Mouse (Mus musculus): ENCODE measurements around the gene Asic3.

Asic3 gene

DNA sequence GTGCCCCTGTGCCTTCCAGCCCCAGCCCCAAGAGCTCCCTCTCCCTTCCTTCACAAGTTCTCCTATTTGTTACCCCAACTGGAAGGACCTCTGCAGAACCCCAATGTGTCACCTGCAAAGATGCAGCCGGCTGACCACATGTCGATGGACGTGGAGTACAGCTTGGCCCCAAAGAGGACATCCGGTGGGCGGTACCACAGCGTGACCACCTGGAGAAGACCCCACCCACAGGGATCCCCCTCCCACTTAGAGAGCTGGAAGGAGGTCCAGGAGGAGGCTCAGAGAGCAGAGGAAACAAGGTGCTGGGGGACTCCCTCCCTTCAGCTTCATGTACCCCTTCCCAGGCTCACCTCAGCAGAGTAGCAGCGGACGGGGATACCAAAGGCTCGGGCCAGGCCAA is 7.2 kb downstream of the Asic3 start:
- DNase-seq (ENCODE audit: low spot score in 2 of 2) = no peak

DNA sequence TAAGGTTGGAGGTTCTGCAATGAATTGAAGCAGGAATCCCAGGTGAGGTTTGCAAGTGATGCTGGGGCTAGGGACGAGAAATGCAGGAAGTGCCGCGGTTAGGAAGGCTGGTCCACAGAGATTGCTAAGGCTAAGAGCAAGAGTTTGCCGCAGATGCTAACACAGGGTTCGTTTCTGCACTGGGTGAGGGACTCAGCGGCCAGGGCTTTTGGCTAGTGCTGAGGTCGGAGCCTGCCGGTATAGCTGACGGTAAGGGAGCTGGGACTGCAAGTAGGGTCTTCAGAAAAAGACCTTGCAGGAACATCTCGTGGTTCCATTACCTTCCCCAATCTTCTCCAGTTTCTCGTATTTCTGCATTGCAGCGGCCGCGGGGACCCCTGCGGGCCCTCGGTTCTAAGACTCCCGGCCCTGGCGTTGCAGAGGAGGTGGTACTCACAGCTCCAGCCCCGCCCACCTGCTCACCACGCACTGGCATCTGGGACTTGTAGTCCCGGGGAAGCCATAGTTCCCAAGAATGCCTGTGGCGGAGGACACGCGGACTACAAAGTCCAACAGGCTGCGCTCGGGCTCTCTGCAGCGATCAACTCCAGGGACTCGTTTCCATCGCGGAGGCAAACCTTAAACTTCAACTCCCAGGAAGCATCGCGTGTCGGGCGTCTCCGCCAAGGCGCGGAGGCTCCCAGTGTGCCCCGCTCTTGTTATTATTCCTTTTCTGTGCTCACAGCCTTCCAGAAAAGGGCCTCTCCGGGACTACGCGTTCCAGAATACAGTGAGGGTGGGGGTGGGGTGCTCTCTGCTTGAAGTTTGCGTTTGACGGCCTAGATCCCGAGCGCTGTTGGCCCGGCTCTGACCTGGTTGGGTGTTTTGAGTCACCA is 10.2 kb downstream of the Asic3 start, which contains the start of the genes Cdk5 and Slc4a2:
Gene Cdk5 (minus strand): TSS at position 402 of the 875 bp plus-strand sequence.
Gene Slc4a2 (plus strand): TSS at position 709 of the 875 bp plus-strand sequence.
- peak; percentile 92 to 97 for DNase-seq (ENCODE audit: low spot score in 2 of 2)

DNA sequence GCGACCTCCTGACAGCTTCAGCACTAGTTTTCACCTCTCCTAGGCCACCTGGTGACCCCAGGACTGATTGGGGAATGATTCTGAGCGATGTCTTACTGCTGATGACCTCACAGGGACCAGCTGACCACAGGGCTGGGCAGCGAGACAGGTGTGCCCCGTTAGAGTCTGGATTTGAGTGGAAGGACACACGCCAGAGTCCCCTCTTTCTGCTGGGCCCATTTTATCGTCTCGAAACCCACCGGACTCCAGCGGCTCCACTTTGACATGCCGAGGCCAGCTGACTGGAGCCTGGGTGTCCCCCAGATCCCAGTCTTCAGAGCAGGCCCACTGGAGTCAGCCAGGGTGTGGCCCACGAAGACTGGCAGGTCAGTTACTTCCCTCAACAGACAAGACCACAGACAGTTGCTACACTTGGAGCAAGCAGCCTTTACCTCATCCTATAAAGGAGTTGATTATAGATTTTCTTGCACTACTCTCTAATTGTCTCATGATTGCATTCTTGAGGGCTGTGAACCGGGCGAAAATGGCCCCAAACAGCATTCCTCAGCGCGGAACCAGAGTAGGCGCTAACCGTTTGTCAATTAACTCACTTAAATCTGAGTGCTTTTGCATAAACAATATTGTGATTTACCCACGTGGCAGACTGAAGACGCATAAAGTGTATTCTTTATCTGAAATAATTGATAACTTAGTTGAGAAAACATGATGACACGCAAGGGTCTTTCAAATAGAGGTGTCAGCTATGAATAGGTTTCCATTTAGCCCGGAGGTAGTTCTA is 11.0 kb downstream of the Asic3 start:
- peak; percentile 58 to 68 for DNase-seq (ENCODE audit: low spot score in 2 of 2)

DNA sequence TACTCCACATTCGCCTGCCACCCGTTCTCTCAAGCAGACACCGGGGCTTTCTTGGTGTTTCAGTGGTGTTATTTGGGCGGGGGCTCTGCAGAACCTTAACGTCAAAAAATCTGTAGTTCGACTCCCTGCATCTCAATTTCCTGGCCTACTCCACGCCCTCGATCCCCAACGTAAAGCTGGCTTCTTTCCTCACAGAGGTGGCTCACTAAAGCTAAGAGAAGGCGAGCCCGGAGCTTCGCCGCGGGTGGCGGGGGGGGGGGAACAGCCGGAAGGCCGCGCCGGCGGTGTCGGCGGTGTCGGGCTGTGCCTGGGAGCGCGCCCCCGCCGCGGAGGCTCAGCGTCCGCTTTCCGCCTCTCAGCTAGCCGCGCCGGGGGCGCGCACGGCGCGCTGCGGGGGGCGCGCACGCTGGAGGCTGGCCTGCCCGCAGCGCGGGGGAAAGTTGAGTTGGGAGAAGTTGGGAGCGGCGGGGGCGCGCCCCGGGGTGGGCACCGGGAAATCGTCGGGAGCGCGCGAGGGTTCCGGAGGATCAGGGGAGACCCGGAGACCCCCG is 11.7 kb downstream of the Asic3 start:
- DNase-seq (ENCODE audit: low spot score in 2 of 2) = peak; percentile 63 to 89

DNA sequence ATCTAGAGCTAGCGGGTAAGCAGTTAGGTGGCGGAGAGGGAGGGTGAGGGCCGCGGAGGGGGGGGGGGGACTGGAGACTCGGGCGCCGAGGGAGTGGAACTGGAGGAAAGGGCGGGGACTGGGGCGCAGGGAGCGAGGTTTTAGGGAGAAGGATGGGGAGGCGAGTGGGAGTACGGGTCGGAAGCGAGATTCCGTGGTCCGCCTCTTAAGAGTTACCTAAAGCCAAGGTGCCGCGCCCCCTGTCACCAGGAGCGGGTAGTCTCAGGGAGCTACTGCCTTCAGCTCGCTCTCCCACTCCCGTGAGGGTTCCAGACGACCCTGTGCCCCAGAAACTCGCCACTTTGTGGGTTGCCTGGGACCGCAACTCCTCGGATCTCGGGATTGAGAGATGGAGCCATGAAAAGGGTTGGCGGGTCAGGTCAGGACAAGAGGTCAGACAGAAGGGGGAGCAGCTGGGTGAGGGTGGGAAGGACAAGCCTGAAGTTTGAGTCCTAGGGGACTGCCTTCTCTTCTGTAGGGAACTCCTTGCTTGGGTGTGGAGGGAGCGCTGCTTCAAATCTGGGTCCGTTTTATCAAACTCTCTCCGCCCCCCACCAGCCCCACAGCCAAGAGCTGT is 12.3 kb downstream of the Asic3 start:
- peak; percentile 70 to 73 for DNase-seq (ENCODE audit: low spot score in 2 of 2)

DNA sequence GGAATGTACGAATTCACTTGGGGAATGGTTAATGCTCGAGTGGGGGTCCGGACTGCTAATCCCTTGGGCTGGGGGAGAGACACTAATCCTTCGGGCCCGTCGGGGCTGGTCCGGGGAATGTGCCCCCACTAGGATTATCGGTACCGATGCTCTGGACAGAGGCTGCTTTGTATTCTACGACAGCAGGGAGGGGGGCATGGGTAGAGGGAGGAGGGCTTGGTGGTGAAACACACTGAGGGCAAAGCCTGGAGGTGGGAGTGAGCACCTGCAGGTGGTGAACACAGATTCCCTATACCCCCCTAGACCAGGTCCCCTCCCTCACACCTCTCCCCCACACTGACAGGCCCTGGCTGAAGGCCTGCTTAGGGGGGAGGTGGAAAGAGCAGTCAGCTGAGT is 12.8 kb downstream of the Asic3 start:
- no peak for DNase-seq (ENCODE audit: low spot score in 2 of 2)

DNA sequence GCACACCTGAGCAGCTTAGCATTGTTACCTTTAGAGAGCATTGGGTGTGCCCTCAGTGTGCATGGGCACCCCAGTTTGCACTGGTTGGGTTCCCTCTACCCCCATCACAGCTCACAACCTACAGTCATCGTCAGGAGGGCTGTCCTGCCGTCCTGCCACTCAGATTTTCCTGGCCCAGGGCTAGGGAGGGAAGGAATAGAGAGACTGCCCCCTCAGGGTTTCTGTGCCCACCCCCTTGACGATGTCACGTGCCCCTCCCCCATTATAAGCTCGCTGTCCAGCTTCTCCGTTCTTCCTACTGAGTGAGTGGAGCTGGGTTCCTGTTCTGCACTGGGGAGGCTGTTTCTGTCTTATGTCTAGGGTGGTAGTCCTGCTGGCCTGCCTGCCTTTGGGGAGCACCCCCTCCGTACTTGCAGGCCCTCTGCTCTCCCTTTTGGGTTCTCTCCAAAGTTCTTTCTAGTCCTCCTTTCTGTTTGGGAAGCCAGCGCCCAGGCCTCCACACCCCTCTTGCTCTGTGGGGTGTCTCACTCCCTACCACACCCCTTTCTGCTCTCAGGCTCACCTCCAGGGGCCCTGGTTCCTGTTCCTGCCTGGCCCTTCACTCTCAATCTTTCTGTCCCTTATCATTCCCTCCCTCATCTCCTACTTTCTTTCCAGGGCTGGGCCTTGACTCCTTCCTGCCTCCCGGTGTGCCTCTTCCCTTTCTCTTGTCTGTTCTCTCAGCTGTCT is 13.5 kb downstream of the Asic3 start:
- no peak for DNase-seq (ENCODE audit: low spot score in 2 of 2)

DNA sequence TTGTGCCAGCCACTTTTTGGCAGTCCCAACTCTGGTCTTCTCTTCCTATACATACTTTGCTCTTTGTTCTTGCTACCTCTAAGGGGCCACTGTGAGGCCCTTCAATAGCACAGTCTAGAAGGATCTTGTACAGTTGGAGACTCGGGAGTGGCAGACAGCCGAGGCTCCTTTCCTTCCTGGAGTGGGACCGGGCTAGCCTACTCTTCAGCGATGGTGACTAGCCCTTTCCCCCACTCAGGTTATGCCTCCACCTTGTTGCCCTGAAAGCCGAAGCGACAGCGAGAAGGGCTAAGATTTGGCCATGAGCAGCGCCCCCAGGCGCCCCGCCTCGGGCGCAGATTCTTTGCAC is 14.1 kb downstream of the Asic3 start:
- no peak for DNase-seq (ENCODE audit: low spot score in 2 of 2)

DNA sequence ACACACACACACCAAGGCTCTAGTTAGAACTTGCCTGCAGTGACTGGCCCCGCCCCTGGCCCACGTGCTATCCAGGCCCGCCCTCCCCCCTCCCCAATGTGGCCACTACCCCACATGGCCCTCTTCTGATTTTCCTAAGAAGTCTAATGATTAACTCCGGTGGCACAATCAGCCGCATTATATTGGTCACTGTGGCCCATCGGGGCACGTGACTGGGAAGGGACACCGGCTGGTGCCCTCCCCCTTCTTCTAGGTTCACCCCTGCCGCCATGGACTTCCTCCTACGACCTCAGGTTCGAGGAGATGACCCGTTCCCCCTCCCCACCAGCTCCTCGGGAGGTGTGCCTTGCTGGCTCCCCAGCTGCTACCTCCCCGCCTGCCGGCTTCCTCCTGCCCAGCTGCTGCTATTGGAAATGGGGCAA is 14.8 kb downstream of the Asic3 start:
- no peak for DNase-seq (ENCODE audit: low spot score in 2 of 2)

DNA sequence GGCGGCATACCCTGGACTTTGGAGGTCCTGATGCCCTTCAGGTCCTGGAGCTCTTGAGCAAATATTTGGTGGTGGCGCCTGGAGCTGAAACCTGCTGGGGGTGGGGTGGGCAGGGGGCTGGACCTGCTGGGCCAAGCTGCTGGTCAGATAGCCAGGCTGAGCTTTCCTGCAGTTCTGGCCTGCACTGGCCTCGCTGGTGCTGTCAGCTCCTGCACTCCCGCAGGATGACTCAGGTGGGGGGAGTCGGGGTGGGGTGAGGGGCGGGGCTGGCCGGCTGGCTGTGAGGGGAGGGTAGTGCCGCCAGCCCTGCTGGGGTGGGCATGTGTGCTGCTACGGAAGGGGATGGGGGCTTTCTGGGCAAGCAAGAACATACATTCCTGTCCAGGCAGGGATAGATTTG is 15.4 kb downstream of the Asic3 start:
- no peak for DNase-seq (ENCODE audit: low spot score in 2 of 2)

DNA sequence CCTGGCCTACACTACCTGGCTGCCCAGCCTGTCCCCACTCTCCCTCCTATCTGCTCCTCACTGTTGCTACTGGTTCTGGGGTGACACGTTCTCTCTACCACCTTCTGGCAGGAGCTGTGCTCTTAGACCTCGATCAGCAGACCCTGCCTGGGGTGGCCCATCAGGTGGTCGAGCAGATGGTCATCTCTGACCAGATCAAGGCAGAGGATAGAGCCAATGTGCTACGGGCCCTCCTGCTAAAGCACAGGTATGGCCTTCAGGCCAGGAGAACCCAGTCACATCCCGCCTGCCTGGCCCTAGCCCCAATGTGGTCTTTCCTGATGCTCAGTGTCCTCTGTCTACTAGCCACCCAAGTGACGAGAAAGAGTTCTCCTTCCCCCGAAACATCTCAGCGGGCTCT is 20.8 kb downstream of the Asic3 start:
- no peak for DNase-seq (ENCODE audit: low spot score in 2 of 2)

DNA sequence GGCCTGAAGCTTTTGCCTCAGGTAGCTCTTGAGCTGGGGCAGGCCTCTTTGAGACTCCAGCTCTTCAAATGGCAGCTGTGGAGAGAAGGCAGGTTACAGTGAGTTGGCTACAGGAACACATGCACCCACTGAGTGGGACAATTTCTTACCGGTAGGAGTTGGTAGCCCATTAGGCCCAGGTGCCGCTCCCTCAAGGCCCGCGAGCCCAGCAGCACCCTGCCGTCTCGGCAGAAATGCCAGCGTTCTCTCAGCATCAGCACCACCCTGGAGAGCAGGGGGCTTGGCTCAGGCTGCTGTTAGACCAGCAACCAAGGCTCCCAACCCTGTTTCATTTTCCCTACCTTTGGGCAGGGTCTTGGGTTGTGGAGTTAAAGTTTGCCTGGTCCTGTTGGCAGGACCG is 28.0 kb downstream of the Asic3 start:
- no peak for DNase-seq (ENCODE audit: low spot score in 2 of 2)

DNA sequence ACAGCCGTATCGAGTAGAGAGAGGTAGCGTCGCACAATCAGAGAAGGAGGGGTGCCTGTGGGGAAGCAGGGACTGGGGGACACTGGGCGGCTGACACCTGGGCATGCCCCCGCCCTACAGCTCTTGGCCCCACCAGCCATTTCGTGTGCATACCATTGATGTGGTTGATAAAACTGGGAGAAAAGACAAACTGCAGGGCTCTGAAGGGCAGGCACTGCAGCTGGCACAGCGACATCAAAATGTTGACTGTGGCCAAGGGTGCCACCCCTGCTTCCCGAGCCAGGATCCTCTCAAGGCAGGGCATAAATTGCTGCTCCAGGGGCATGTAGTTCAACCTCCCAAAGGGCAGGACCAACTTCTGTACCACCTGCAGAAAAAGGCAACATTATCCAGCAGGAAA is 28.8 kb downstream of the Asic3 start:
- DNase-seq (ENCODE audit: low spot score in 2 of 2) = no peak

DNA sequence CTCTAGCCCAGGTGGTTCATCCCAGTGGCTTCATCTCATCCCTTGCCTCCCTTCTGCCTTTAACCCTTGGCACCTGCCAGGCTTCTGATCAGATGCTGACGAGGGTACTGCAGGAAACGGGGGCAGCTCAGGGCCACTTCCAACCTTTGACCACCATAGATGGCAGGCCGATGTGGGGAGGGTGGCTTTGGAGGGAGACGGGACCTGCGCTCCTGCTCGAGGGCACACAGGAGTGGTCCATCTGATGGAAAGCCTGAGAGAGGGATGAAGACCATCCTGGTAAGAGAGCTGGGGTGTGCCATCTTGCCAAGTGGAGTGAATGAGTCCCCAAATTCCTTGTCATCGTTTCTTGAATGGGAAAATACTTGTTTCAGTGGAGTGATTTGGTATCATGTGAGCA is 30.0 kb downstream of the Asic3 start:
- no peak for DNase-seq (ENCODE audit: low spot score in 2 of 2)

DNA sequence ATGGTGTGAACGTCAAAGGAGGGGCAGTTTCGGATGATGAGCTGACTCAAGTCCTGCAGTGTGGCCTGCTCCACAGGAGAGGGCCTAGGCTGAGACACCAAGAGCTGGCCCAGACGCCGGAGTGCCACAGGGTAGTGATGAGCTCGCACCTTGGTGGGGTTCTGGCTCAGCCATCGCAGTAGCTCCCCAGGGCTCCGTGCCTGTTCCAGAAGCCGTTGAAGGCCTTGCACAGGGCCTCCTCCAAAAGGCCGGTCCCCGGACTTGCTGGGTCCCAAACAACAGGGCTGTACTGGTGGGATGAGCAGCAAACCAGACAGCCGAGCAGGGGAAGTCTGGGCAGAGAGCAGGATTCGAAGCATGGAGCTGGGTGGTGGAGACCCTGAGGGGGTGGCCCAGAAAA is 30.7 kb downstream of the Asic3 start:
- no peak for DNase-seq (ENCODE audit: low spot score in 2 of 2)

DNA sequence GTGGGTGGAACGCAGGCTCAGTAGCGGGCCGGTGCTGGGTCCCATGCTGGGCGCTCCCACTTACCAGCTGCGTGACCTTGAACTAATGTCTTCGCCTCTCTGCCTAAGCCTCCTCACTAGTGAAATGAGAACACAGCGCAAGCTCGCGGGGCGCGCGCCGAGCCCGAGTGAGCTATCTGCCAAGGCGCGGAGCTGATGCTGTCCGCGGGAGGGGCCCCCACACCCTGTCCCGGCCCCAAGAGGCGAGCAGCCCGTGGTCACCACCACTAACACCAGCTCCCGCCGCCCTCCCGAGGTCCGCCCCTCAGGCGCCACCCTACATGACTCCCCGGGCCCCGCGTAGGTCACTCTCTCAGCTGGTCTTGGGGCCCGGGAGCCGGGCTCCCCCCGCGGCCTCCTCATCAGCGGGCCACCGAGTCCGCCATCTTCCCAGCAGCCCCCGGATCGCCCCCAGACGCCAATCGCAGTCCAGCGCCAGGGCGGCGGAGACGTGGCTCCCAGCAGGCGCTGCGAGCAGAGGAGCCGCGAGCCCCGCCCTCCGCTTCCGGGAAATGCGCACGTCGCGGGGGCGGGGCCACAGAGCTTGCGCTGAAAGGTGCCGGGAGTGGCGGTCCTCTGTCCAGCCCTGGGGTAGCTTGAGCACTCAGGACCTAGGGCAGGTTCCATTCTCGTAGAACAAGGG is 31.7 kb downstream of the Asic3 start, which contains the start of gene Fastk:
Gene Fastk (minus strand): TSS at position 542 of the 682 bp plus-strand sequence.
- peak; percentile 89 to 97 for DNase-seq (ENCODE audit: low spot score in 2 of 2)

DNA sequence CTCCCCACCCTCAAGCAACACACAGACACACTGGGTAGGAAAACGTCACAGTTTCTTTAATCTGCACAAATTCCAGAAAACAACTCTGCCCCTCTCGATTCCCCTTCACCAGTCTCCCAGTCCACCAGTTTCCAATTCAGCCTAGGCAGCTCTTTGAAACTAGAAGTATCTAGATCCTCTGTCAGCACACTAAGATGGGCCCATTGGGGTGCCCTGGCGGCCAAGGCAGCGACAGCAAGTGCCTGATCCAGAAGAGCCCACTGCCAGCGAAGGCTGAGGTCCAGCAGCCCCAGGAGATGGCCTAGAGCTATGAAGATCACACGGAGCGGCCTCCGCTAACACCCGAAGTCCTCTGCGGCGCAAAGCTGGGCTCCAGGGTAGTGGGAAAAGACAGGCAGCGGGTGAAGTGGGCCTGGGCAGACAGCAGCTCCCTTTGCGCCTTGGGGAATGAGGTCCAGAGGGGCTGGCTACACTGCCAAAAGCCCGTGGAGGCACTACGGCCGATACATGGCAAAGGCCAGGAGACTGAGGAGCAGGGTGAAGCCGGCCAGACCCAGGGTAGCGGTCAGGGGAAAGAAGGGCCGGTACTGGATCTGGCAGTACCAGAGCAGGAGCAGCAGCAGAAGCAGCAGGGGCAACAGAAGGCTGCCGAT is 32.4 kb downstream of the Asic3 start:
- peak; percentile 23 to 36 for DNase-seq (ENCODE audit: low spot score in 2 of 2)

DNA sequence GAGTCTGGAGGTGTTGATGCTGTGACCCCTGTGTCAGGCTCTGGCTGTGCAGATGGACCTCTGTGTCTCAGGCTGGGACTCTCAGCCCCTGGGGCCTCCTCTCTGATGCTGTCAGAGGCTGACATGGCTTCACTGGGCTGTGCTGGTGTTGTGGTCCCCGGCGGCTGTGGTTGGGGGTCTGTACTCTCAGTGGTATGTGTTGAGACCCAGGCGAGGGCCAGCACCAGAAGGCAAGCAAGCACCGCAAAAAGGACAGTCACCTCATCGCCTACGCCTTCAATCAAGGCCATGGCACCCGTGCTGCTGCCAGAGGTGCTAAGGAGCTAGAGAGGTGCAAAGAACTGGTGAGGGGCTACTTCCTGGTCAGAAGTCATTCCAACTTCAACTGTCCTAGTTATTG is 33.4 kb downstream of the Asic3 start:
- DNase-seq (ENCODE audit: low spot score in 2 of 2) = no peak

DNA sequence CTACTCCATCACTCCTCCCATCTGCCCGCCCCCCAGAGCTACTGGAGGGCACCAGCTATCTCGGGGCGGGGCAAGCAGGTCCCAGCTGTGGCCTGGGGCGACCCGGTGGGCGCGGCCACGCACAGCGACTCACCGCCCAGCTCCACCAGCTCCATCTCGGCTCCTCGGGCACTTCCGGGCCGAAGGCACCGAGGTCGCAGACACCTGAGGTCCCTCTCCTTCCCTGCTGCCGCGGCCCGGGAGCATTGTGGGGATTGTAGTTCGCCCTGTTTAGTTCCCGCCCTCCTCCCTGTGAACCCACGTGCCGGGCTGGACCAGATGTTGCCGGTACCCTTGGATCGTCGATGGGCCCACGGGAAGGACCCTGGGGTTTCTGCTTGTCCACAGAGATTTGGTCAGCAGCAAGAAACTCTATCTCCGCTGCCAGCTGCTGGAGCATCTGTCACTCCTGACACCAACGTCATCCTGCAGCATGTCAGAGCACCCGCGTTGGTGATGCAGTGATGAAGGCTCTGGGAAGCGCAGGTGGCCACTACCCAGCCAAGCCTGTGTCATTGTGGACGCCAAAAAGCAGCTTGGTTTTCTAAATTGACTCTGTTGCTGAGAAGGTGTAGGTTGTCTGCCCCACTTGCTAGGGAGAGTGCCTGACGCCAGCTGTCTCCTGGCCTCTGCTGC is 34.6 kb downstream of the Asic3 start, which contains the start of gene Tmub1:
Gene Tmub1 (minus strand): TSS at position 231 of the 675 bp plus-strand sequence.
- peak; percentile 74 to 85 for DNase-seq (ENCODE audit: low spot score in 2 of 2)

Measured in spleen, postnatal 10 days (tissue).